Mouse (Mus musculus) MEL (cell line): Measurements from ENCODE around the gene Bach1. TPM values are rescaled to one million over a fixed set of nuclear protein-coding genes. Genes with fewer than 3 reads are reported as not detected.

ENCODE experiments used
- DNase-seq: peaks from one replicate; pipeline ENCODE4 v3.0.0; 2011; ENCODE audit warnings: low read depth, low spot score
- H3K27ac ChIP-seq: 2 replicates; pipeline ENCODE4 v1.5.1; 2012; ENCODE audit warnings: low read depth, mild to moderate bottlenecking, control low read depth, low read length, moderate library complexity; ENCODE audit not compliant: control insufficient read depth
- H3K27me3 ChIP-seq, 2 experiments: fragments of 150-350 bp in 1 of 2; sonication (generic) in 1 of 2; 2 replicates each; pipeline ENCODE4 v1.6.1; 2012; ENCODE audit warnings: low read length in 2 of 2, mild to moderate bottlenecking in 2 of 2, improper control_type of control experiment in 1 of 2, moderate library complexity in 1 of 2; ENCODE audit not compliant: insufficient read depth in 2 of 2, control insufficient read depth in 1 of 2
- H3K36me3 ChIP-seq, 2 experiments: 2 replicates each; pipeline ENCODE4 v1.6.1; 2012 to 2014; ENCODE audit warnings: low read length in 2 of 2, improper control_type of control experiment in 1 of 2, inconsistent platforms in 1 of 2, mild to moderate bottlenecking in 1 of 2; ENCODE audit not compliant: insufficient read depth in 2 of 2, control insufficient read depth in 1 of 2
- H3K4me1 ChIP-seq, 2 experiments: fragments of 150-350 bp in 1 of 2; sonication (generic) in 1 of 2; 2 replicates each; pipeline ENCODE4 v1.6.1; 2012; ENCODE audit warnings: low read length in 2 of 2, improper control_type of control experiment in 1 of 2, mild to moderate bottlenecking in 1 of 2; ENCODE audit not compliant: insufficient read depth in 2 of 2, control insufficient read depth in 1 of 2
- H3K4me3 ChIP-seq, 2 experiments: fragments of 150-350 bp in 1 of 2; sonication (generic) in 1 of 2; 2 replicates each; pipeline ENCODE4 v1.5.1; 2012; ENCODE audit warnings: low read depth in 2 of 2, low read length in 2 of 2, mild to moderate bottlenecking in 2 of 2, moderate library complexity in 2 of 2, control low read depth in 1 of 2, improper control_type of control experiment in 1 of 2; ENCODE audit not compliant: control insufficient read depth in 1 of 2, insufficient read depth in 1 of 2
- H3K79me2 ChIP-seq: 2 replicates; pipeline ENCODE4 v1.6.1; 2012; ENCODE audit warnings: mild to moderate bottlenecking, low read length, moderate library complexity; ENCODE audit not compliant: control insufficient read depth, poor library complexity, insufficient read depth
- H3K9ac ChIP-seq: 2 replicates; pipeline ENCODE4 v1.6.1; 2012; ENCODE audit warnings: low read depth, mild to moderate bottlenecking, control low read depth, low read length, moderate library complexity; ENCODE audit not compliant: control insufficient read depth, poor library complexity, severe bottlenecking
- H3K9me3 ChIP-seq: fragments of 150-350 bp; sonication (generic); replicated peaks from 2 replicates; pipeline ENCODE4 v1.6.1; 2012; ENCODE audit warnings: mild to moderate bottlenecking, low read length, improper control_type of control experiment, moderate library complexity; ENCODE audit not compliant: insufficient read depth
- CHD1 ChIP-seq: IDR thresholded peaks from 2 replicates; pipeline ENCODE4 v1.6.1; 2012; ENCODE audit warnings: low read depth, mild to moderate bottlenecking, inconsistent platforms, low read length, improper control_type of control experiment
- CHD2 ChIP-seq: IDR thresholded peaks from 2 replicates; pipeline ENCODE4 v1.6.1; 2011; ENCODE audit warnings: low read length, improper control_type of control experiment
- E2F4 ChIP-seq: IDR thresholded peaks from 2 replicates; pipeline ENCODE4 v1.6.1; 2011; ENCODE audit warnings: low read depth, low read length, improper control_type of control experiment, borderline replicate concordance
- ELF1 ChIP-seq: IDR thresholded peaks from 2 replicates; pipeline ENCODE4 v1.6.1; 2014; ENCODE audit warnings: low read depth, mild to moderate bottlenecking, inconsistent platforms, low read length, improper control_type of control experiment, moderate library complexity
- EP300 ChIP-seq, 2 experiments: IDR thresholded peaks; 2 replicates each; pipeline ENCODE4 v1.6.1; 2011; ENCODE audit warnings: improper control_type of control experiment in 2 of 2, low read length in 2 of 2, low read depth in 1 of 2, mild to moderate bottlenecking in 1 of 2
- ETS1 ChIP-seq: IDR thresholded peaks from 2 replicates; pipeline ENCODE4 v1.6.1; 2012; ENCODE audit warnings: low read depth, mild to moderate bottlenecking, inconsistent platforms, low read length, improper control_type of control experiment, moderate library complexity
- GABPA ChIP-seq: IDR thresholded peaks from 2 replicates; pipeline ENCODE4 v1.6.1; 2012; ENCODE audit warnings: low read depth, mild to moderate bottlenecking, inconsistent platforms, low read length, improper control_type of control experiment, moderate library complexity
- GATA1 ChIP-seq: IDR thresholded peaks from 2 replicates; pipeline ENCODE4 v1.6.1; 2011; ENCODE audit warnings: low read depth, low read length, improper control_type of control experiment
- HCFC1 ChIP-seq: IDR thresholded peaks from 2 replicates; pipeline ENCODE4 v1.6.1; 2012; ENCODE audit warnings: low read depth, mild to moderate bottlenecking, inconsistent platforms, low read length, improper control_type of control experiment, moderate library complexity
- KAT2A ChIP-seq: conservative IDR thresholded peaks from 2 replicates; pipeline ENCODE4 v1.6.1; 2012; ENCODE audit warnings: low read depth, low read length, improper control_type of control experiment, inconsistent platforms
- MAFK ChIP-seq: IDR thresholded peaks from 2 replicates; pipeline ENCODE4 v1.6.1; 2011; ENCODE audit warnings: low read depth, mild to moderate bottlenecking, low read length, improper control_type of control experiment, borderline replicate concordance
- MAX ChIP-seq: IDR thresholded peaks from 2 replicates; pipeline ENCODE4 v1.6.1; 2011; ENCODE audit warnings: low read length, improper control_type of control experiment
- MAZ ChIP-seq: IDR thresholded peaks from 2 replicates; pipeline ENCODE4 v1.6.1; 2012; ENCODE audit warnings: low read depth, mild to moderate bottlenecking, inconsistent platforms, low read length, improper control_type of control experiment
- MEF2A ChIP-seq: IDR thresholded peaks from 2 replicates; pipeline ENCODE4 v1.6.1; 2014; ENCODE audit warnings: low read depth, mild to moderate bottlenecking, inconsistent platforms, low read length, improper control_type of control experiment; ENCODE audit not compliant: poor library complexity, insufficient replicate concordance, severe bottlenecking; ENCODE audit errors: extremely low read depth
- MXI1 ChIP-seq: IDR thresholded peaks from 2 replicates; pipeline ENCODE4 v1.6.1; 2011; ENCODE audit warnings: mild to moderate bottlenecking, low read depth, low read length, improper control_type of control experiment
- MYB ChIP-seq: IDR thresholded peaks from 2 replicates; pipeline ENCODE4 v1.6.1; 2011; ENCODE audit warnings: mild to moderate bottlenecking, low read depth, low read length, improper control_type of control experiment
- MYC ChIP-seq: IDR thresholded peaks from 2 replicates; pipeline ENCODE4 v1.6.1; 2011; ENCODE audit warnings: low read depth, mild to moderate bottlenecking, low read length, improper control_type of control experiment, moderate library complexity
- NELFE ChIP-seq: IDR thresholded peaks from 2 replicates; pipeline ENCODE4 v1.6.1; 2011; ENCODE audit warnings: low read depth, low read length, improper control_type of control experiment
- NRF1 ChIP-seq: IDR thresholded peaks from 2 replicates; pipeline ENCODE4 v1.6.1; 2014; ENCODE audit warnings: low read depth, mild to moderate bottlenecking, inconsistent platforms, low read length, improper control_type of control experiment, moderate library complexity; ENCODE audit not compliant: poor library complexity, insufficient read depth, severe bottlenecking
- POLR2A ChIP-seq, 2 experiments: IDR thresholded peaks; 2 replicates each; pipeline ENCODE4 v1.6.1; 2011 to 2012; ENCODE audit warnings: low read length in 2 of 2, mild to moderate bottlenecking in 2 of 2, control low read depth in 1 of 2, improper control_type of control experiment in 1 of 2, low read depth in 1 of 2, moderate library complexity in 1 of 2; ENCODE audit not compliant: control insufficient read depth in 1 of 2, insufficient read depth in 1 of 2, poor library complexity in 1 of 2
- POLR2AphosphoS2 ChIP-seq: IDR thresholded peaks from 2 replicates; pipeline ENCODE4 v1.6.1; 2011; ENCODE audit warnings: low read length, improper control_type of control experiment
- POLR2AphosphoS5 ChIP-seq: IDR thresholded peaks from 2 replicates; pipeline ENCODE4 v1.6.1; 2012; ENCODE audit warnings: low read depth, borderline replicate concordance, mild to moderate bottlenecking, inconsistent platforms, low read length, moderate library complexity, mixed read lengths
- RCOR1 ChIP-seq: IDR thresholded peaks from 2 replicates; pipeline ENCODE4 v1.6.1; 2012; ENCODE audit warnings: low read depth, mild to moderate bottlenecking, inconsistent platforms, low read length, improper control_type of control experiment
- SIN3A ChIP-seq: IDR thresholded peaks from 2 replicates; pipeline ENCODE4 v1.6.1; 2012; ENCODE audit warnings: low read length, improper control_type of control experiment, inconsistent platforms
- SMC3 ChIP-seq: IDR thresholded peaks from 2 replicates; pipeline ENCODE4 v1.6.1; 2011; ENCODE audit warnings: low read depth, low read length, improper control_type of control experiment
- TAL1 ChIP-seq: IDR thresholded peaks from 2 replicates; pipeline ENCODE4 v1.6.1; 2012; ENCODE audit warnings: mild to moderate bottlenecking, inconsistent platforms, low read length, moderate library complexity, mixed read lengths
- TBP ChIP-seq: IDR thresholded peaks from 2 replicates; pipeline ENCODE4 v1.8.0; 2011; ENCODE audit warnings: low read depth, low read length, improper control_type of control experiment
- TCF12 ChIP-seq: IDR thresholded peaks from 2 replicates; pipeline ENCODE4 v1.6.1; 2014; ENCODE audit warnings: low read depth, mild to moderate bottlenecking, inconsistent platforms, low read length, improper control_type of control experiment, moderate library complexity
- USF1 ChIP-seq: IDR thresholded peaks from 2 replicates; pipeline ENCODE4 v1.6.1; 2014; ENCODE audit warnings: low read depth, mild to moderate bottlenecking, inconsistent platforms, low read length, improper control_type of control experiment, moderate library complexity
- USF2 ChIP-seq, 2 experiments: IDR thresholded peaks; 2 replicates each; pipeline ENCODE4 v1.6.1; 2011 to 2012; ENCODE audit warnings: improper control_type of control experiment in 2 of 2, low read length in 2 of 2, borderline replicate concordance in 1 of 2, inconsistent platforms in 1 of 2, low read depth in 1 of 2, mild to moderate bottlenecking in 1 of 2; ENCODE audit not compliant: insufficient read depth in 1 of 2
- ZC3H11A ChIP-seq: IDR thresholded peaks from 2 replicates; pipeline ENCODE4 v1.6.1; 2012; ENCODE audit warnings: low read depth, mild to moderate bottlenecking, inconsistent platforms, low read length, improper control_type of control experiment
- ZKSCAN1 ChIP-seq: IDR thresholded peaks from 2 replicates; pipeline ENCODE4 v1.6.1; 2012; ENCODE audit warnings: low read depth, mild to moderate bottlenecking, inconsistent platforms, low read length, improper control_type of control experiment, moderate library complexity
- ZMIZ1 ChIP-seq: IDR thresholded peaks from 2 replicates; pipeline ENCODE4 v1.6.1; 2012; ENCODE audit warnings: low read depth, mild to moderate bottlenecking, inconsistent platforms, low read length, improper control_type of control experiment, moderate library complexity
- ZNF384 ChIP-seq: IDR thresholded peaks from 2 replicates; pipeline ENCODE4 v1.6.1; 2012; ENCODE audit warnings: low read depth, mild to moderate bottlenecking, inconsistent platforms, low read length, improper control_type of control experiment
- polyA plus RNA-seq, 2 experiments: library from polyadenylated mRNA; stranded (reverse) in 1 of 2; unstranded in 1 of 2; fragments of >175 nt in 1 of 2; fragments of >200 nt in 1 of 2; gene quantifications; 2 replicates each; pipeline versions ENCODE4 v1.2.1 to v1.2.4; 2012; ENCODE audit warnings: low replicate concordance in 2 of 2, low read depth in 1 of 2; ENCODE audit not compliant: insufficient read length in 2 of 2, insufficient read depth in 1 of 2, missing spikeins in 1 of 2
- total RNA-seq: library from RNA; depleted of rRNA; stranded (reverse); fragments of 300-350 nt; gene quantifications from 2 replicates; pipeline ENCODE4 v1.2.3, GENCODE M21; 2012

The Bach1 gene
- total and polyA plus RNA-seq, 3 experiments, result 20.5 to 21.1 TPM; not detected in 1

- Histone ChIP-seq H3K4me1 (peaks cover 0 to 8% of the 10 kb centered on the region in 2 experiments; a peak in 1 of 4 replicates), H3K36me3 (no peaks in the 10 kb centered on the region), H3K9me3 (no peaks in the 10 kb centered on the region), H3K9ac (peak overlapping the region; percentile 58), H3K4me3 (peak overlapping the region; percentile 36 to 68), H3K79me2 (no peaks in the 10 kb centered on the region), H3K27ac (peak overlapping the region; percentile 55), H3K27me3 (no peaks in the 10 kb centered on the region)
- TF ChIP-seq TBP, result peak; percentile 85
- peak; percentile 53; the same call in 1 of the 2 replicates for TF ChIP-seq USF1
- no peak for TF ChIP-seq MAFK
- TF ChIP-seq ELF1, result peak; percentile 20; the same call in 1 of the 2 replicates
- TF ChIP-seq ZC3H11A, result no peak
- TF ChIP-seq ZNF384, result no peak
- no peak for TF ChIP-seq KAT2A
- peak; percentile 63 for TF ChIP-seq GATA1
- no peak for TF ChIP-seq GABPA
- TF ChIP-seq MXI1, result peak; percentile 73
- TF ChIP-seq CHD1, result no peak
- TF ChIP-seq MAZ, result 0 out of 2 replicates have a peak, but pooled peaks have one; percentile 31
- TF ChIP-seq MYC, result peak; percentile 59; the same call in 1 of the 2 replicates
- TF ChIP-seq ZMIZ1, result 0 out of 2 replicates have a peak, but pooled peaks have one; percentile 54
- no peak for TF ChIP-seq RCOR1
- no peak for TF ChIP-seq HCFC1
- TF ChIP-seq POLR2A (IDR thresholded peaks at IDR 0.05; ENCODE audit: control insufficient read depth in 1 of 2, insufficient read depth in 1 of 2, low read depth in 1 of 2, low read length in 2 of 2, poor library complexity in 1 of 2), result peak; percentile 65 to 83
- no peak for TF ChIP-seq ZKSCAN1
- no peak for TF ChIP-seq MYB
- TF ChIP-seq ETS1, result peak; percentile 84
- peak; percentile 81 for TF ChIP-seq NELFE
- TF ChIP-seq MAX, result peak; percentile 68
- TF ChIP-seq SIN3A, result peak; percentile 60
- TF ChIP-seq TCF12, result peak; percentile 68
- TF ChIP-seq SMC3, result no peak
- peak; percentile 92 for TF ChIP-seq NRF1
- no peak for TF ChIP-seq E2F4
- TF ChIP-seq POLR2AphosphoS5, result no peak
- TF ChIP-seq USF2 (IDR thresholded peaks at IDR 0.05; ENCODE audit: borderline replicate concordance in 1 of 2, insufficient read depth in 1 of 2, low read depth in 1 of 2, low read length in 2 of 2), result no peak
- peak; percentile 39; the same call in 1 of the 2 replicates for TF ChIP-seq TAL1
- no peak for TF ChIP-seq CHD2
- TF ChIP-seq MEF2A, result no peak
- TF ChIP-seq EP300 (IDR thresholded peaks at IDR 0.05; ENCODE audit: low read depth in 1 of 2, low read length in 2 of 2), result peak in 1 of 2 experiments; percentile 41; a peak in 2 of 4 replicates
- TF ChIP-seq POLR2AphosphoS2, result peak; percentile 62; the same call in 1 of the 2 replicates
- DNase-seq, result peak; percentile 90
Measured at GRCm38 (mm10) chr16:87737842-87738639, 39.3 kb downstream of the Bach1 start.
